Mouse (Mus musculus): ENCODE results near the gene Patz1.

The Patz1 gene

GRCm38 (mm10) chr11:3292711-3293249, 4.1 kb downstream of the Patz1 start:
- no peak for DNase-seq

GRCm38 (mm10) chr11:3293361-3293760, 4.7 kb downstream of the Patz1 start:
- DNase-seq = no peak

GRCm38 (mm10) chr11:3294641-3295040, 6.0 kb downstream of the Patz1 start:
- DNase-seq = no peak

DNA sequence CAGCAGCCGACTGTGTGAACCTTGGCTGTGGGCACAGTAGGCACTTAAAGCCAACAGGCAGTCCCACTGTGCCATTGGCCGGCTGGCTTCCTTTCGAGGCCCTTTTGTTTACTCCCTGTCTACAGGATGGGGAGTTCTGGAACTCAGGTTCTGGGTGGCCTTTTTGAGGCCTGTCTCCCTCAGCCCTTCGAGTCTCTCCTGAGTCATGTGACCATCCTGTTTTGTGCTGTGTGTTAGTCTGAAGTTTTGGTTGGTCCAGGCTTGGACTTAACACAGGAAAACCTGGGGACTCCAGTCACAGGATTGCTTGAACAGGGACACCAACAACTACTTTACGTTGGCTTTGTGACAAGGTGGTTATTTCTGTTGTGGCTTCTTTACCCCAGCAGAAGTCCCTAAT, 7.4 kb downstream of the Patz1 start:
- no peak for DNase-seq

DNA sequence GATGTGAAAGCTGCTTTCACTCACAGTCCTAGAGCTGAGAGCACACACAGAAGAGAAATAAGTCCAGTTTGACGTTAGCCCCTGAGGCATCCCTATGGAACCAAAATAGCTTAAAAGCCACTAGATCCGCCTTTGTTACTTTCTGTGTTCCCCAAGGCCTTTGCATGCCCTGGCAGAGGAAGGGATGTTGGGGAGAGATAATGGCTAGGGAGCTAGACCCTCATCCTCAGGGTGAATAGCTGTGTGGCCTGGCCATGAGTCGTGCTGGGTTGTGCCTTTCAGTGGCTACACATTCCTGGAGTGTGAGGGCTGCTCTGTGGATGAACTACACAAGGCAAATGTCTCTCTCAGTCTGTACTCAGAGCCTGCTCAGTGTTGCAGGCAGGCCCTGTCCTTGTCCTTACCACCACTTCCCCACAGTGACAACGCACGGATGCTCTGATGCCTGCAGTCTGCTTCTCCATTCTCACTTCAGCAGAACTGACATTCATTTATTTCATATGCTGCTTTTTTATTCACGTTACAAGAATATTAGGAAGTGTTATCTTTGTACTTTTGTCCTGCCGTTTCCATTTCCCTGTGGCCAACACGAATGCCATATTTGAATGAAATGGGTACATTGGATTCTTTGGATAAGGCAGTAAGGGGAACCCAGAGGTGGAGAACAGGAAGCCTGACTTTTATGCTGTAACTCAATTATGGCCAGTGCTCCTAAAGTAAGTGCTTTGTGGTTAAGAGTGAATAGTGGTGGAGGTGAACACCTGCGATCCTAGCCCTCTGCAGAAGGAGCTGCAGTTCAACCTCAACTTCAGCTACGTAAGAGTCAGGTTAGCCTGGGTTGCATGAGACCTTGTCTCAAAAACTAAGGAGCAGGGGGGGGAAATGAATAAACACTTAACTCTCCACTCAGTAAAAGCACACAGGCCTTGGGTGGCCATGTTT, 9.5 kb downstream of the Patz1 start:
- DNase-seq = no peak

GRCm38 (mm10) chr11:3298813-3299185, 10.1 kb downstream of the Patz1 start:
- DNase-seq = no peak

DNA sequence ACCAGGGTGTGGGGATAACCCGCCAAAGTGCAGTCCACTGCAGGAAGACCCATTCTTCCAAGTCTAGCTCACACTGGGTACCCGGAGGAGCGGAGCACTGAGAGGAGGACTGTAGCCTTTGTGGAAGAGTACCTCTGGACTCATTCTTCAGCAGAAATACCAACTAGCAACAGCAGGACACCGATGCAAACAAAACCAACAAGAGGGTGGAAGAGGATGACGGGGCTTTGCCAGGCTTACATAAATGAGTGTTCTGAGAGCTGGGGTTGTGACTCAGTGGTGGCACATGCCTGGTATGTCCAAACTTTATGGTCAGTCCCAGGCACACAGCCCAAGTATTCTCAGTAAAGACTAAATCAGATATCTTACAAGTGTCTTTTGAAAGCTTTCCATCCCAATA, 12.4 kb downstream of the Patz1 start:
- DNase-seq = no peak

GRCm38 (mm10) chr11:3302385-3302784, 13.7 kb downstream of the Patz1 start:
- peak; percentile 49 for DNase-seq

GRCm38 (mm10) chr11:3302792-3303191, 14.1 kb downstream of the Patz1 start:
- no peak for DNase-seq

- no peak for DNase-seq
Observed at GRCm38 (mm10) chr11:3305821-3306220, 17.1 kb downstream of the Patz1 start.

DNA sequence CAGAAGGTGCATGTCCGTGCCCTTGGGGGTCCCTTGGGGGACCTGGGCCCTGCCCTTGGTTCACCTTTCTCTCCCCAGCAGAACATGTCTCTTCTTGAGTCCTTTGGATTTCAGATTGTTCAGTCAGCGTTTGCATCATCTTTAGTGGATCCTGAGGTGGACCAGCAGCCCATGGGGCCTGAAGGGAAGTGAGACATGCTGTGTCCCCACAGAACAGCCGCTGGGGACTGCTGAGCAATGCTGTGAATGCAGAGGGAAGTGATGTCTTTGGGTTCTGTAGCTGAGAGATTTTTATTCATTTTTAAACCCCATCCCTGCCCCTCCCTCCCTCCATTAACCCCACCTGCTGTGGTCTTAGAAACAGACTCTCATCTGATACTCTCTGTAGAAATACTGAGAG, 19.2 kb downstream of the Patz1 start:
- DNase-seq = no peak

DNA sequence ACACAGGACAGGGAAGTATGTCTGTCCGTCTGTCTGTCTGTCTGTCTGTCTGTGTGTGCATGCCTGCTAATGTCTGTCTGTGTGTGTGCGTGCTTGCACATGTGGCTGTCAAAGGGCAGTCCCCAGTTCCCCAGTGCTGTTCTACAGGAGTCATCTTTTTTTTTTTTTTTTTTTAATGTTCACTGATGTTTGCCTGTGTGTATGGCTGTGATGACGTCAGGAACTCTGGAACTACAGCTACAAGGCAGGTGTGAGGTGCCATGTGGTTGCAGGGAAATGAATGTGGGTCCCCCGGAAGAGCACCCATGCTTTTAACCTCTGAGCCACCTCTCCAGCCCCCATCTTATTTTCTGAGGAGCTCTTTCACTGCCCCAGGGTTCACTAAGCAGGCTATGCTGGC, 21.2 kb downstream of the Patz1 start:
- no peak for DNase-seq

DNA sequence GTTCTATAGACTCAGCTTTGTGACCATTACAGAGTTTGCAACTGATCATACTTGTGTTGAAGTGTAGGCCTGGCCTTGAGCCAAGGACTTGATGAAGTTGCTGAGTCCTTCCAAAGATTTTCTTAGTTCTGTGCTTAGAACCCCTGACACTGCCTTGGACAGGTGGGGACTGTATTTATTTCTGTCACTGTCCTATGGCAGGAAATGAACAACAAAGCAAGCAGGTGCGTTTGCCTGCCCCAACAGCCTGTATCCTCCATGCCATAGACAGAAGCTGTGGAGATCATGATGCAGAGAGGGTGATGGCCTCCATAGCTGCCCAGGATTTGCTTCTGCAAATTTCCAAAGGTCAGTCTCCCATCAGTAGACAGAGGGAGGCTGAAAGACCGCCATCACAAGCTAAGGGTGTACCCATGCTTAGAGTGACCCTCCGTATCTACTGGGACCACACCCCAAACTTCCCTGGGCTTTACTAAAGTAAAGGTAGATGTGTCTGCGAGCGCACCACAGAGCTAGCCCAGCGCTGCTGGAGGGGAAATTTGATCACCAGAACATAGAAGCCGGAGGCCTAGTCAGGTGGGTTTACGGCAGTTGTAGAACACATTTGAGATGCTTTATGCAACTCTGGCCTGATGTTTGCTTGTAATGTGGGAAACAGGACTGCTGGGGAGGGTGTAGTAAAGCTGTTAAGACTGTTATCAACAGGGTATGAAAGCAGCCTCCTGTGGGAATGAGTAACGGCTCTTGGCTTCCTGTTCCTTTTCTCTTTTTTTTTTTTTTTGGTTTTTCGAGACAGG, 22.3 kb downstream of the Patz1 start:
- no peak for DNase-seq

GRCm38 (mm10) chr11:3311586-3312347, 23.1 kb downstream of the Patz1 start:
- no peak for DNase-seq

DNA sequence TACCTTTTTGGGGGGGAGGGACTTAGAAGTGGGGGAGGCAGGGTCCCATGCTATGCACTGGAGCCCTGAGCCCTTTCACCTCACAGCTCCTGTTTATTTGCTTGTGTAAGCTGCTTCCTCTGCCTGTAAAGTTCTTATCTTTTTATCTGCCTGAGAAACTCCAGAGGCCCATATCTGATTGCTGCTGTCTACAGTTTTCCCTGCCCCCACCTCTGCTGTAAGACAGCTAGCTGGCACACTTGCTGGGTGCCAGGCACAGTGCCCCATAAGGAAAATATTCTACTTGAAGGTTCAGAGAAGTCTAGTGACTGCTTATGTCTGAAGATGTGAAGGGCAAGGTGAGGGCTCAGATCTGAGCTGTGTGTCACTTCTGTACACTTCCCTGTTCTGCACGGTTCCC, 24.6 kb downstream of the Patz1 start:
- no peak for DNase-seq

- DNase-seq = peak; percentile 61
Observed at GRCm38 (mm10) chr11:3314148-3314547, 25.5 kb downstream of the Patz1 start.

DNA sequence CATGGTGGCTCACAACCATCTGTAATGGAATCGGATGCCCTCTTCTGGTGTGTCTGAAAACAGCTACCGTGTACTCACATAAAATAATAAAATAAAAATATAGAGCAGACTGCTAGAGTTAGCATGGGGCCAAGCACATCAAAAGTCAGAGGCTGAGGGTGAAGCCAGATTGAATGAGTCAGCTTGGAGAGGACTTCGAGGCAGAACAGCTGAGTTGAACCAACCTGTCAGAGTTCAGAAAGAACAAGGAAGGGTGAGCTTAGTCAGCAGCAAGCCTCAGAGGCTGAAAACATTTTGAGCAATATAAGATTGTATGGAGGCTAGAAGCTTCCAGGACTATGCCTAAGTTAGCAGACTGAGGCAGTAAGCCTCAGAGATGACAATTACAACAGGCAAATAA, 29.6 kb downstream of the Patz1 start:
- DNase-seq = no peak

DNA sequence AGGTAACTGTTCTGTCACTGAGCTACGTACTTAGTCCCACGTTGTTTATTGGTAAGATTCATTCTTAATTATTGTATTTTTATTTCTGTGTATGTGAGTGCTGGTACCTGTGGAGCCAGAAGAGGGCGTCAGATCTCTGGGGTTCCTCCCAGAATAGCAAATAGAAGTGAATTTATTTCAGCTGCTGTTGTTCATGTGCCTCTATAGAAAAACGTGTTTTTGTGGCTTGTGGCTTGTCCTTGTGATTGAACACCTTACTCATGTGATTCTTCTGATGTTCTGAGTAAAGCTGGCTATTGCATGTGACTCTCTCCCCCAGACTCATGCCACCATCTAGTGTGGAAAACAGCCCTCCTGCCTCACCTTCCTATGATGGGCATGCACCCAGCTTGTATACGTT, 39.6 kb downstream of the Patz1 start:
- no peak for DNase-seq

GRCm38 (mm10) chr11:3328806-3329775, 40.4 kb downstream of the Patz1 start:
- no peak for DNase-seq

DNA sequence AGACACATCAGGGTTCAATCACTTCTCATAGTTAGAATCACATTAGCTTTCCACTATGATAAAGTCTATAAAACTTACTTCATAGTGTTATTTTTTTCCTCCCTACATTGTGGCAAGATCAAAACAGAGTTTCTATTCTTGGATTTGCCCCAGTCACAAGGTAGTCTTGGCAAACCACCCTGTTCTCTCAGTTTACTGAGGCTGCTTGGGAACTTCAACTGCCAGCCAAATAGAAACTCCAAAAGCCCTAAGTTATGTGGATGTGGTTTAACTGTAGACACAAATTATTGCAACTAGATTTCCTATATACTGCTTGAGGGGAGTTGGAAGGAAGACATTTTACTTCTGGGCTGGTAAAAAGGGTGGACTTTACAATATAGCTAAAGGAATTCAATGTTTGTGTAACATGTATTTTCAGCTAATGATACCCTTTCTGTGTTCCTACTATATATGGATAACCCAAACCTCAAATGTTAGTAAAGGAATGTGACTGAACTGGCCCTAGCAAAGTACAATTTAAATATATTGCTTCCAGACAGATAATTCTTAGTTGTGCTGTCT, 41.3 kb downstream of the Patz1 start, which contains the start of gene Pik3ip1:
Pik3ip1 (plus strand) TSS at position 511 of the 561 bp plus-strand sequence.
- DNase-seq = no peak

GRCm38 (mm10) chr11:3330566-3330965, 41.9 kb downstream of the Patz1 start:
- DNase-seq = peak; percentile 93
